18 mouse cellular contexts compared by ENCODE assay signal in genomic region chr8:60577231-60577630, GRCm38 (mm10). TPM values are rescaled to one million over a fixed set of nuclear protein-coding genes. Genes with fewer than 3 reads are reported as not detected.
DNase-seq lines count a peak whose midpoint lies in the region; ATAC-seq and TF ChIP-seq lines count a peak whose summit lies in the region.
"Had no signal": no experiment of that assay in that cellular context is flagged by ENCODE, and none has a peak within 500 bp of the region (broad histone marks: within the 10 kb centered on the region; RNA-seq: fewer than 3 reads in every experiment).

No protein-coding gene starts in this region.

- no peaks in the 10 kb centered on the region for H3K9me3 ChIP-seq in midbrain, postnatal 0 days (ENCODE audit: low read length)
- no peaks in the 10 kb centered on the region for H3K9me3 ChIP-seq in midbrain, embryonic 13.5 days
- H3K9me3 ChIP-seq in intestine, embryonic 15.5 days: no peaks in the 10 kb centered on the region
- H3K9me3 ChIP-seq: embryonic facial prominence, embryonic 10.5 days; heart, embryonic 13.5 days; limb, embryonic 15.5 days; megakaryocyte, embryonic 14.5 days had no signal

- H3K27ac ChIP-seq in midbrain, postnatal 0 days (ENCODE audit: low read depth, low read length): no peak overlapping the region
- H3K27ac ChIP-seq in midbrain, embryonic 13.5 days: no peak overlapping the region
- no peak overlapping the region for H3K27ac ChIP-seq in intestine, embryonic 15.5 days
- H3K27ac ChIP-seq: embryonic facial prominence, embryonic 10.5 days; heart, embryonic 13.5 days; layer of hippocampus, adult 2 months; limb, embryonic 15.5 days had no signal

- no peaks in the 10 kb centered on the region for H3K36me3 ChIP-seq in midbrain, postnatal 0 days (ENCODE audit: insufficient read depth, low read length)
- no peaks in the 10 kb centered on the region for H3K36me3 ChIP-seq in midbrain, embryonic 13.5 days
- no peaks in the 10 kb centered on the region for H3K36me3 ChIP-seq in intestine, embryonic 15.5 days
- H3K36me3 ChIP-seq: embryonic facial prominence, embryonic 10.5 days; heart, embryonic 13.5 days; limb, embryonic 15.5 days had no signal

- no peak overlapping the region for H3K4me3 ChIP-seq in midbrain, postnatal 0 days (ENCODE audit: low read depth, low read length)
- H3K4me3 ChIP-seq in midbrain, embryonic 13.5 days (replicated peaks): no peak overlapping the region
- no peak overlapping the region for H3K4me3 ChIP-seq in intestine, embryonic 15.5 days (replicated peaks)
- H3K4me3 ChIP-seq: embryonic facial prominence, embryonic 10.5 days; heart, embryonic 13.5 days; layer of hippocampus, adult 2 months; limb, embryonic 15.5 days; megakaryocyte, embryonic 14.5 days had no signal

- H3K4me2 ChIP-seq in midbrain, postnatal 0 days (ENCODE audit: low read depth, low read length, poor library complexity, severe bottlenecking): no peak overlapping the region
- H3K4me2 ChIP-seq in midbrain, embryonic 13.5 days (replicated peaks): no peak overlapping the region
- no peak overlapping the region for H3K4me2 ChIP-seq in intestine, embryonic 15.5 days (replicated peaks)
- H3K4me2 ChIP-seq: heart, embryonic 13.5 days; limb, embryonic 15.5 days had no signal

- 67% methylated on average over 1 of the region's 1 CpGs for WGBS in midbrain, postnatal 0 days
- 72% methylated on average over 1 of the region's 1 CpGs for WGBS in midbrain, embryonic 13.5 days
- 62% methylated on average over 1 of the region's 1 CpGs for WGBS in intestine, embryonic 15.5 days

- no peaks in the 10 kb centered on the region for H3K27me3 ChIP-seq in midbrain, postnatal 0 days (ENCODE audit: insufficient read depth, low read length)
- H3K27me3 ChIP-seq in midbrain, embryonic 13.5 days: no peaks in the 10 kb centered on the region
- no peaks in the 10 kb centered on the region for H3K27me3 ChIP-seq in intestine, embryonic 15.5 days (replicated peaks)
- H3K27me3 ChIP-seq: heart, embryonic 13.5 days; limb, embryonic 15.5 days; megakaryocyte, embryonic 14.5 days had no signal

- peak; percentile 60 for DNase-seq in kidney, adult 9 months
- DNase-seq in kidney, postnatal 4 days: no peak
- DNase-seq in midbrain, postnatal 0 days (ENCODE audit: low spot score): peak; percentile 60
- DNase-seq in cerebellum, adult 11-12 months: peak; percentile 11
- DNase-seq in cerebellum, postnatal 14 days: peak; percentile 75
- no peak for DNase-seq in Muller cell, postnatal 12 days (ENCODE audit: inconsistent ontology term)
- DNase-seq: heart, adult 11 months; heart, postnatal 4 days; liver, postnatal 0 days; lung, postnatal 14 days had no signal

- no peaks in the 10 kb centered on the region for H3K4me1 ChIP-seq in midbrain, postnatal 0 days (ENCODE audit: insufficient read depth, low read length)
- H3K4me1 ChIP-seq in midbrain, embryonic 13.5 days (replicated peaks): no peaks in the 10 kb centered on the region
- no peaks in the 10 kb centered on the region for H3K4me1 ChIP-seq in intestine, embryonic 15.5 days (replicated peaks)
- H3K4me1 ChIP-seq: embryonic facial prominence, embryonic 10.5 days; heart, embryonic 13.5 days; limb, embryonic 15.5 days; megakaryocyte, embryonic 14.5 days had no signal

- no peak overlapping the region for H3K9ac ChIP-seq in midbrain, postnatal 0 days (replicated peaks; ENCODE audit: low read length, poor library complexity, severe bottlenecking)
- no peak overlapping the region for H3K9ac ChIP-seq in midbrain, embryonic 13.5 days (replicated peaks)
- no peak overlapping the region for H3K9ac ChIP-seq in intestine, embryonic 15.5 days
- H3K9ac ChIP-seq: heart, embryonic 13.5 days; limb, embryonic 15.5 days; liver, postnatal 0 days had no signal

- no peak; the same call in 1 of the 2 replicates for ATAC-seq in midbrain, postnatal 0 days (ENCODE audit: low FRiP score)
- no peak for ATAC-seq in midbrain, embryonic 13.5 days
- ATAC-seq in intestine, embryonic 15.5 days: no peak
- ATAC-seq: forebrain, embryonic 16.5 days; liver, postnatal 0 days had no signal

- TF ChIP-seq CTCF in midbrain, postnatal 0 days (IDR thresholded peaks at IDR 0.05): no peak

RNA-seq across cellular contexts. Expression of gene Mfap3l, which starts 55.4 kb away (rescaled TPM):
- 11.4 and 16.4 TPM in 2 replicates for total RNA-seq in midbrain, postnatal 0 days (2014; rRNA removed)
- 2.8 and 3.0 TPM in 2 replicates for polyA plus RNA-seq in midbrain, postnatal 0 days (2015; fragmentation: Nextera tagmentation; extraction: Ambion mirVana)
- polyA plus RNA-seq in midbrain, embryonic 13.5 days (2015; fragmentation: Nextera tagmentation; extraction: Ambion mirVana): 0.86 and 1.1 TPM in 2 replicates
- 1.1 and 1.2 TPM in 2 replicates for polyA plus RNA-seq in intestine, embryonic 15.5 days (2015; fragmentation: Nextera tagmentation; extraction: Ambion mirVana)

Comparison
In these comparisons a context has a peak if more than half of its experiments do, and no peak if none do; other contexts are left out.
1. DNase-seq: peak in kidney, adult 9 months (single experiment), midbrain, postnatal 0 days (single experiment), cerebellum, adult 11-12 months (single experiment) and cerebellum, postnatal 14 days (2 of 2); none in kidney, postnatal 4 days (0 of 2) and Muller cell, postnatal 12 days (single experiment).